Mouse (Mus musculus): Measurements from ENCODE around the gene Fzd5.

The Fzd5 gene

GRCm38 (mm10) chr1:64736681-64737501 is 660 bp downstream of the Fzd5 start:
- ChIA-PET CTCF (interaction anchor here in 3 of 4 experiments (0.6 to 3.6 kb wide), 9 partner anchors 32 to 1864 kb away, joined by 3 to 18 read pairs (median 4); partner anchors contain the start of genes Ccnyl1 (in 1 of the 3) and Mettl21a (in 1 of the 3)), POLR2A (interaction anchor here (0.6 to 12.0 kb wide), 49 partner anchors 7 to 1506 kb away, joined by 3 to 128 read pairs (median 5); partner anchors contain the start of genes Ccnyl1 (in 4 of the 4), Creb1 (in 1 of the 4), Idh1 (in 1 of the 4) and Klf7 (in 1 of the 4))

- CTCF ChIA-PET: interaction anchor here in 3 of 4 experiments (0.6 to 3.6 kb wide), 3 partner anchors 31 to 185 kb away, joined by 3 to 18 read pairs (median 4); no protein-coding TSS in a partner anchor
- POLR2A ChIA-PET: interaction anchor here (0.6 to 12.0 kb wide), 28 partner anchors 8 to 1108 kb away, joined by 3 to 128 read pairs (median 5); partner anchors contain the start of genes Ccnyl1 (in 4 of the 4), Plekhm3 (in 2 of the 4), Creb1 (in 1 of the 4) and Idh1 (in 1 of the 4)
Measured at GRCm38 (mm10) chr1:64735781-64736680, 1.5 kb downstream of the Fzd5 start.

- CTCF ChIA-PET: interaction anchor here in 2 of 4 experiments (0.8 to 3.6 kb wide), 6 partner anchors 9 to 251 kb away, joined by 3 to 18 read pairs (median 4); no protein-coding TSS in a partner anchor
- POLR2A ChIA-PET: interaction anchor here in 2 of 4 experiments (0.8 to 12.0 kb wide), 19 partner anchors 8 to 451 kb away, joined by 3 to 128 read pairs (median 5); partner anchors contain the start of genes Ccnyl1 (in 2 of the 2), Creb1 (in 1 of the 2), Idh1 (in 1 of the 2) and Mettl21a (in 1 of the 2)
Measured at GRCm38 (mm10) chr1:64734771-64735750, 2.5 kb downstream of the Fzd5 start.

- ChIA-PET POLR2A (interaction anchor here in 3 of 4 experiments (0.5 to 12.0 kb wide), 26 partner anchors 9 to 452 kb away, joined by 3 to 128 read pairs (median 5); partner anchors contain the start of genes Ccnyl1 (in 2 of the 3), Mettl21a (in 2 of the 3) and Plekhm3 (in 1 of the 3)), CTCF (interaction anchor here (0.5 to 2.1 kb wide), 7 partner anchors 73 to 421 kb away, joined by 3 to 6 read pairs (median 3); no protein-coding TSS in a partner anchor)
Measured at GRCm38 (mm10) chr1:64733453-64734245, 3.9 kb downstream of the Fzd5 start.

GRCm38 (mm10) chr1:64732637-64733200 is 4.8 kb downstream of the Fzd5 start:
- POLR2A ChIA-PET: interaction anchor here in 3 of 4 experiments (0.5 to 12.0 kb wide), 33 partner anchors 9 to 611 kb away, joined by 3 to 128 read pairs (median 5); partner anchors contain the start of genes Ccnyl1 (in 3 of the 3), Mettl21a (in 2 of the 3), Creb1 (in 1 of the 3) and Klf7 (in 1 of the 3)

GRCm38 (mm10) chr1:64732161-64732560 is 5.4 kb downstream of the Fzd5 start:
- ChIA-PET POLR2A (interaction anchor here (0.5 to 12.0 kb wide), 28 partner anchors 9 to 610 kb away, joined by 3 to 128 read pairs (median 5); partner anchors contain the start of genes Ccnyl1 (in 3 of the 4), Creb1 (in 2 of the 4), Klf7 (in 1 of the 4) and Mettl21a (in 1 of the 4)), CTCF (interaction anchor here (0.6 to 1.7 kb wide), 8 partner anchors 14 to 611 kb away, joined by 3 to 8 read pairs (median 3); no protein-coding TSS in a partner anchor)

More at GRCm38 (mm10) chr1:64732637-64733200, 4.8 kb downstream of the Fzd5 start:
- CTCF ChIA-PET: interaction anchor here (0.6 to 1.7 kb wide), 11 partner anchors 14 to 612 kb away, joined by 3 to 8 read pairs (median 3); no protein-coding TSS in a partner anchor

GRCm38 (mm10) chr1:64731341-64732020 is 6.1 kb downstream of the Fzd5 start:
- ChIA-PET POLR2A (interaction anchor here (0.5 to 12.0 kb wide), 27 partner anchors 8 to 610 kb away, joined by 3 to 128 read pairs (median 5); partner anchors contain the start of genes Ccnyl1 (in 3 of the 4), Creb1 (in 2 of the 4), Klf7 (in 1 of the 4) and Mettl21a (in 1 of the 4)), CTCF (interaction anchor here (0.6 to 1.7 kb wide), 6 partner anchors 13 to 455 kb away, joined by 3 to 8 read pairs (median 4); partner anchors contain the start of gene Idh1 (in 1 of the 4))

GRCm38 (mm10) chr1:64730046-64730445 is 7.5 kb downstream of the Fzd5 start:
- CTCF ChIA-PET: interaction anchor here in 2 of 4 experiments (0.6 to 0.7 kb wide), 3 partner anchors 52 to 269 kb away, joined by 3 read pairs; no protein-coding TSS in a partner anchor
- POLR2A ChIA-PET: interaction anchor here (0.7 to 12.0 kb wide), 15 partner anchors 8 to 448 kb away, joined by 3 to 128 read pairs (median 3); partner anchors contain the start of genes Ccnyl1 (in 2 of the 4) and Fzd5 (in 1 of the 4)

- ChIA-PET CTCF (interaction anchor here in 1 of 4 experiments (1.1 kb wide), 1 partner anchor 197 kb away, joined by 3 read pairs; no protein-coding TSS in a partner anchor), POLR2A (interaction anchor here (0.5 to 3.3 kb wide), 15 partner anchors 9 to 175 kb away, joined by 3 to 32 read pairs (median 6); partner anchors contain the start of genes Ccnyl1 (in 3 of the 4) and Fzd5 (in 1 of the 4))
Measured at GRCm38 (mm10) chr1:64721034-64721587, 16.4 kb downstream of the Fzd5 start.

GRCm38 (mm10) chr1:64717504-64717903 is 20.0 kb downstream of the Fzd5 start:
- CTCF ChIA-PET: interaction anchor here (0.6 to 3.3 kb wide), 18 partner anchors 12 to 332 kb away, joined by 3 to 19 read pairs (median 4); no protein-coding TSS in a partner anchor
- POLR2A ChIA-PET: interaction anchor here (0.5 to 2.2 kb wide), 12 partner anchors 12 to 239 kb away, joined by 3 to 9 read pairs (median 4); partner anchors contain the start of genes Ccnyl1 (in 2 of the 4), Fzd5 (in 1 of the 4) and Plekhm3 (in 1 of the 4)

GRCm38 (mm10) chr1:64716589-64717304 is 20.8 kb downstream of the Fzd5 start:
- ChIA-PET CTCF (interaction anchor here (0.5 to 3.3 kb wide), 16 partner anchors 11 to 370 kb away, joined by 3 to 19 read pairs (median 5); no protein-coding TSS in a partner anchor), POLR2A (interaction anchor here (0.5 to 2.2 kb wide), 13 partner anchors 13 to 240 kb away, joined by 3 to 9 read pairs (median 4); partner anchors contain the start of genes Ccnyl1 (in 3 of the 4), Mettl21a (in 1 of the 4) and Plekhm3 (in 1 of the 4))

- POLR2A ChIA-PET: interaction anchor here in 2 of 4 experiments (0.5 to 0.8 kb wide), 2 partner anchors 22 to 25 kb away, joined by 3 read pairs; partner anchors contain the start of genes Ccnyl1 (in 1 of the 2) and Fzd5 (in 1 of the 2)
- CTCF ChIA-PET: no interaction called here
Measured at GRCm38 (mm10) chr1:64715458-64715857, 22.1 kb downstream of the Fzd5 start.
